Mouse (Mus musculus) liver, embryonic 14.5 days (tissue): ENCODE results near the gene Gm8797.
"Not testable (repeated sequence)": the region's sequence is repeated elsewhere in the genome, so short reads cannot be mapped to it uniquely, and the experiment has no call there.

Source experiments
- CTCF ChIP-seq: IDR thresholded peaks from 2 replicates; pipeline ENCODE4 v1.5.1; 2016; ENCODE audit warnings: antibody characterized with exemption, low read depth, control low read depth
- EP300 ChIP-seq: IDR thresholded peaks from 2 replicates; pipeline ENCODE4 v1.6.1; 2016; ENCODE audit warnings: antibody characterized with exemption, low read depth

DNA sequence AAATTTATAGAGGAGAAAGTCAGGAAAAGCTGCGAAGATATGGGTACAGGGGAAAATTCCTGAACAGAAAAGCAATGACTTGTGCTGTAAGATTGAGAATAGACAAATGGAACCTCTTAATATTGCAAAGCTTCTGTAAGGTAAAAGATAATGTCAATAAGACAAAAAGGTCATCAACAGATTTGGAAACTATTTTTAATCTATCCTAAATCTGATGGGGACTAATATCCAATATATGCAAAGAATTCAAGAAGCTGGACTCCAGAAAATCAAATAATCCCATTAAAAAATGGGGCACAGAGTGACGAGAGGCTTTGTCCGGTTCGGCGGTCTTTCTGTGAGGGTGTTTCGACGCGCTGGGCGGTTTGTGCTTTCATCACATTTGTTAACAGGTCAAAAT is at the start of gene Gm8797:
- TF ChIP-seq CTCF, EP300: not testable (repeated sequence)
